ENCODE assay signal across 10 mouse cellular contexts in the genomic region with DNA sequence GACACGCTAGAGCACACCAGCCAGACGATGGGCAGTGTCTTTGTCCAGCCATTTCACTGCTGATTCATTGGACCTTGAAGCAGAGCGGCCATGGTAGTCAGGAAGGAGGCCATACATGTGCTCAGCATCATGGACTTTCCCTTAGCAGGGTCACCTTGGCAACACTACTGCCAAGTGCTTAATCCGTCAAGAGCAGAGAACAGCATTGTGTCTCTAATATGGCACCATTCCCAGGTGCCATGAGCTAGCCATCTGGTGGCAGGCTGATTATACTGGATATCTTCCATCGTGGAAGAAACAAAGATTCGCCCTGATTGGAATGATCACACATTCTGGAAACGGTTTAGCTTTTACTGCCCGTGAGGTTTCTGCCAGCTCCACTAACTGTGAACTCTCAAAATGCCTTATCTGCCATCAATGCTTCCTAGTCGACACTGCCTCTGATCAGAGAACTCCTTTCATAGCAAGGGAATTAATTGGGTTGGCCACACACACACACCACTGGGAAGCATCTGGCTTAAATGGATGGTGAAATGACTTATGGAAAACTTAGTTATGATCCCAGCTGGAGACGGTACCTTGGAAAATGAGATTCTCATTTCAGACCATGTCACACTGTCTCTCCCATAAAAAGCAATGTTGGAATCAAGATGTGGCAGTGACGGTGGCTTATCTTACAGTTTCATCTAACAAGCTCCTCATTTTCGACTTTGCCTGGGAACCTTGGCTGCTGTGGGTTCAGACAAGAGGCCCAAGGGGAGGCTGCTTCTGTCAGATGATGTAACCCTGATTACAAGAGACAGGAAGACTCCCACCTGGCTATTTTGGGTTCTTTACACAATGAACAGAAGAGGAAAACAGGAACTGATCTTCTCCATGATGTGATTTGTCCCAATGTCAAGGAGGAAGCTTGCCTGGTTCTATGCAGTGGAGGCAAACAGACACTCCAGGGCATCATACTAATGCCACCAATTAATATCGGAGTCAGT. TPM values are rescaled to one million over a fixed set of nuclear protein-coding genes. Genes with fewer than 3 reads are reported as not detected.
DNase-seq lines count a peak whose midpoint lies in the region; ATAC-seq and TF ChIP-seq lines count a peak whose summit lies in the region.
"Had no signal": no experiment of that assay in that cellular context is flagged by ENCODE, and none has a peak within 500 bp of the region (broad histone marks: within the 10 kb centered on the region; RNA-seq: fewer than 3 reads in every experiment).

No protein-coding gene starts in this region.

- H3K4me2 ChIP-seq in lung, postnatal 0 days (replicated peaks; ENCODE audit: low read depth, low read length) = no peak overlapping the region
- H3K4me2 ChIP-seq in forebrain, postnatal 0 days (ENCODE audit: low read depth) = no peak overlapping the region
- H3K4me2 ChIP-seq in midbrain, embryonic 14.5 days (ENCODE audit: low read length) = no peak overlapping the region

- intact Hi-C loops in gastrocnemius, postnatal 14 days (cut with DNase I; ENCODE audit: low total_unique reads) = no loop called here

- H3K9ac ChIP-seq in lung, postnatal 0 days (replicated peaks; ENCODE audit: low read depth) = no peak overlapping the region
- no peak overlapping the region for H3K9ac ChIP-seq in forebrain, postnatal 0 days
- no peak overlapping the region for H3K9ac ChIP-seq in midbrain, embryonic 14.5 days (replicated peaks; ENCODE audit: low read length)

- no peak for TF ChIP-seq EP300 in lung, postnatal 0 days (IDR thresholded peaks at IDR 0.05)

- peak; percentile 57 for ATAC-seq in lung, postnatal 0 days
- peak; percentile 97 for ATAC-seq in forebrain, postnatal 0 days
- peak; percentile 89 for ATAC-seq in midbrain, embryonic 14.5 days (ENCODE audit: low FRiP score, low TSS enrichment)

- H3K4me3 ChIP-seq in lung, postnatal 0 days (ENCODE audit: low read depth, low read length) = no peak overlapping the region
- H3K4me3 ChIP-seq in lung, adult 2 months (replicated peaks; ENCODE audit: extremely low read depth, low read depth, low read length) = no peak overlapping the region
- H3K4me3 ChIP-seq in forebrain, postnatal 0 days (ENCODE audit: low read depth, low read length) = no peak overlapping the region
- H3K4me3 ChIP-seq in midbrain, embryonic 14.5 days (replicated peaks; ENCODE audit: low read depth, low read length) = no peak overlapping the region
- H3K4me3 ChIP-seq: megakaryocyte, embryonic 14.5 days had no signal

- no peak for TF ChIP-seq POLR2A in lung, adult 2 months (IDR thresholded peaks at IDR 0.05; ENCODE audit: borderline replicate concordance, extremely low read depth, low read depth, low read length)

- no peak overlapping the region for H3K27ac ChIP-seq in lung, postnatal 0 days (ENCODE audit: low read length)
- H3K27ac ChIP-seq in forebrain, postnatal 0 days (ENCODE audit: low read depth, low read length) = peak overlapping the region; percentile 69
- peak overlapping the region; percentile 69 for H3K27ac ChIP-seq in midbrain, embryonic 14.5 days (replicated peaks; ENCODE audit: low read depth, low read length)

- H3K9me3 ChIP-seq in lung, postnatal 0 days (ENCODE audit: low read length) = no peaks in the 10 kb centered on the region
- no peaks in the 10 kb centered on the region for H3K9me3 ChIP-seq in forebrain, postnatal 0 days (ENCODE audit: low read length)
- H3K9me3 ChIP-seq in midbrain, embryonic 14.5 days (ENCODE audit: control insufficient read depth, low read length) = no peaks in the 10 kb centered on the region
- H3K9me3 ChIP-seq: megakaryocyte, embryonic 14.5 days had no signal

- H3K27me3 ChIP-seq in lung, postnatal 0 days (replicated peaks; ENCODE audit: insufficient read depth, low read length) = no peaks in the 10 kb centered on the region
- no peaks in the 10 kb centered on the region for H3K27me3 ChIP-seq in forebrain, postnatal 0 days (ENCODE audit: insufficient read depth, low read length)
- no peaks in the 10 kb centered on the region for H3K27me3 ChIP-seq in midbrain, embryonic 14.5 days (ENCODE audit: control insufficient read depth, insufficient read depth, low read length)

- DNase-seq in lung, postnatal 0 days (ENCODE audit: low spot score) = peak; percentile 54
- no peak for DNase-seq in lung, adult 2 months
- DNase-seq in cerebellum, adult 18-20 months = peak; percentile 87 to 89
- DNase-seq in forebrain, postnatal 0 days = peak; percentile 86
- peak; percentile 74 for DNase-seq in midbrain, embryonic 14.5 days
- no peak for DNase-seq in thymus, adult 18-20 months
- DNase-seq in gastrocnemius, postnatal 14 days = no peak
- DNase-seq in urinary bladder, adult 18-20 months (ENCODE audit: low spot score in 2 of 2) = no peak
- DNase-seq: thymus, postnatal 36 days had no signal

- H3K36me3 ChIP-seq in lung, postnatal 0 days (ENCODE audit: insufficient read depth, low read length) = no peaks in the 10 kb centered on the region
- no peaks in the 10 kb centered on the region for H3K36me3 ChIP-seq in forebrain, postnatal 0 days (ENCODE audit: insufficient read depth)
- no peaks in the 10 kb centered on the region for H3K36me3 ChIP-seq in midbrain, embryonic 14.5 days (ENCODE audit: control insufficient read depth, insufficient read depth, low read length)

- H3K4me1 ChIP-seq in lung, postnatal 0 days (ENCODE audit: insufficient read depth, low read depth, low read length) = no peaks in the 10 kb centered on the region
- no peaks in the 10 kb centered on the region; the same call in 1 of the 2 replicates for H3K4me1 ChIP-seq in lung, adult 2 months (ENCODE audit: control insufficient read depth, insufficient read depth, low read length)
- peaks cover 9% of the 10 kb centered on the region; the same call in 1 of the 2 replicates for H3K4me1 ChIP-seq in forebrain, postnatal 0 days (ENCODE audit: insufficient read depth)
- peaks cover 6% of the 10 kb centered on the region; the same call in 1 of the 2 replicates for H3K4me1 ChIP-seq in midbrain, embryonic 14.5 days (ENCODE audit: control insufficient read depth, insufficient read depth, low read length)

- no peak for TF ChIP-seq CTCF in lung, postnatal 0 days (IDR thresholded peaks at IDR 0.05)
- no peak for TF ChIP-seq CTCF in lung, adult 2 months (IDR thresholded peaks at IDR 0.05; ENCODE audit: insufficient read depth, low read length)
- no peak for TF ChIP-seq CTCF in forebrain, postnatal 0 days (IDR thresholded peaks at IDR 0.05; ENCODE audit: low read depth)

- 51% methylated on average over 13 of the region's 13 CpGs for WGBS in lung, postnatal 0 days
- WGBS in lung, adult 2 months = 44% methylated on average over 13 of the region's 13 CpGs
- 27% methylated on average over 13 of the region's 13 CpGs for WGBS in forebrain, postnatal 0 days
- 57% methylated on average over 13 of the region's 13 CpGs for WGBS in midbrain, embryonic 14.5 days

RNA-seq across cellular contexts. Expression of a gene that starts 14.9 kb away (rescaled TPM):
- 42.2 and 44.7 TPM in 2 replicates for polyA plus RNA-seq in lung, postnatal 0 days (2015; fragmentation: Nextera tagmentation; extraction: Ambion mirVana)
- 23.4 and 36.4 TPM in 2 replicates for polyA plus RNA-seq in lung, adult 2 months (2012; rRNA removed)
- total RNA-seq in forebrain, postnatal 0 days (2014; rRNA removed) = 47.7 and 60.0 TPM in 2 replicates
- 55.1 and 70.9 TPM in 2 replicates for polyA plus RNA-seq in forebrain, postnatal 0 days (2015; fragmentation: Nextera tagmentation; extraction: Ambion mirVana)
- 97.8 and 115 TPM in 2 replicates for polyA plus RNA-seq in midbrain, embryonic 14.5 days (2014; fragmentation: Nextera tagmentation; extraction: Ambion mirVana)
- total RNA-seq in gastrocnemius, postnatal 14 days (2021) = 10 to 100 TPM; 17.6 to 20.4 TPM

Comparison
In these comparisons a context has a peak if more than half of its experiments do, and no peak if none do; other contexts are left out.
1. DNase-seq: peak in lung, postnatal 0 days (single experiment), cerebellum, adult 18-20 months (2 of 2), forebrain, postnatal 0 days (single experiment) and midbrain, embryonic 14.5 days (single experiment); none in lung, adult 2 months (single experiment), thymus, adult 18-20 months (0 of 2), gastrocnemius, postnatal 14 days (single experiment) and urinary bladder, adult 18-20 months (0 of 2).
2. Peak in every context shown above with its lines, with median percentiles within 50 percentile points of each other: ATAC-seq.